Mouse (Mus musculus) hindbrain, embryonic 14.5 days (tissue): ENCODE measurements at regions not wholly inside any gene's neighbourhood (a gene's known extent, or its start where the extent isn't known, plus 50 kb on each side); places are given as distances from the start of the nearest gene placed in this dataset.
"Not testable (repeated sequence)": the region's sequence is repeated elsewhere in the genome, so short reads cannot be mapped to it uniquely, and the experiment has no call there.

Source experiments
- ATAC-seq: fragments of 200-750 bp; cut with Nextera tagmentation; 2 replicates; pipeline ENCODE4 v1.8.0; 2017; ENCODE audit warnings: moderate number of reproducible peaks, mild to moderate bottlenecking, moderate TSS enrichment, moderate library complexity; ENCODE audit not compliant: low FRiP score
- DNase-seq: peaks from one replicate; pipeline ENCODE4 v3.0.0-alpha.2; 2015; ENCODE audit warnings: low spot score
- H3K27ac ChIP-seq: fragments of 300-500 bp; sonication (generic); 2 replicates; pipeline ENCODE4 v1.5.1; 2014; ENCODE audit warnings: mild to moderate bottlenecking, moderate library complexity
- H3K27me3 ChIP-seq: fragments of 300-500 bp; sonication (generic); 2 replicates; pipeline ENCODE4 v1.6.1; 2014; ENCODE audit warnings: mild to moderate bottlenecking, low read length, mixed read lengths; ENCODE audit not compliant: control insufficient read depth, insufficient read depth
- H3K36me3 ChIP-seq: fragments of 300-500 bp; sonication (generic); replicated peaks from 2 replicates; pipeline ENCODE4 v1.6.1; 2014; ENCODE audit not compliant: control insufficient read depth, insufficient read depth
- H3K4me1 ChIP-seq: fragments of 300-500 bp; sonication (generic); replicated peaks from 2 replicates; pipeline ENCODE4 v1.6.1; 2014; ENCODE audit warnings: antibody characterized with exemption, low read length, mixed read lengths; ENCODE audit not compliant: control insufficient read depth, insufficient read depth
- H3K4me2 ChIP-seq: fragments of 300-500 bp; sonication (generic); replicated peaks from 2 replicates; pipeline ENCODE4 v1.6.1; 2014; ENCODE audit warnings: mild to moderate bottlenecking, moderate library complexity
- H3K4me3 ChIP-seq: fragments of 300-500 bp; sonication (generic); replicated peaks from 2 replicates; pipeline ENCODE4 v1.5.1; 2014; ENCODE audit warnings: mild to moderate bottlenecking, low read length
- H3K9ac ChIP-seq: fragments of 300-500 bp; sonication (generic); 2 replicates; pipeline ENCODE4 v1.6.1; 2014
- H3K9me3 ChIP-seq: fragments of 300-500 bp; sonication (generic); 2 replicates; pipeline ENCODE4 v1.6.1; 2016; ENCODE audit warnings: low read length; ENCODE audit not compliant: control insufficient read depth
- WGBS: fragments of 180-500 bp; shearing (Covaris S2); extraction: QIAGEN DNeasy Blood & Tissue Kit; methylation state at CpG from one replicate; pipeline ENCODE4 v1.1.7; 2014; 5-methylcytosine and 5-hydroxymethylcytosine counted together

DNA sequence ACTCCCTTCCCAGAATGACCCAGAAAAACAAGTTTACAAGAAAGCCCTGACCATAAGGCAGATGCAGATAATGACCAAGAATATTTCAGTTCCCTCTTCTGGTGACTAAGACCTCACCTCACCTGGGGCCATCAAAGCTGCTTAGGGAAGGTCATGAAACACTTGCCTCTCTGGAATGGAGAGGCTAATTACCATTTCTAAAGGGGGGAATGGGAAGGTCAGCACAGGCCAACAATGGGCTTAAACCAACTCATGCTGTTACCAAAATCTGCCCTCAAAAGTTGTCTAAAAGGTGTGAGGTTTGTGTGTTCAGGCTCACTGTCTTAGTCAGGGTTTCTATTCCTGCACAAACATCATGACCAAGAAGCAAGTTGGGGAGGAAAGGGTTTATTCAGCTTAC, 123.0 kb downstream of the Sgo2b start:
- no peak overlapping the region for H3K27ac ChIP-seq
- H3K36me3 ChIP-seq = no peaks in the 10 kb centered on the region
- H3K9me3 ChIP-seq = no peaks in the 10 kb centered on the region
- no peaks in the 10 kb centered on the region for H3K27me3 ChIP-seq
- no peak overlapping the region for H3K4me3 ChIP-seq
- ATAC-seq (no peak), DNase-seq (no peak)
- no peak overlapping the region for H3K4me2 ChIP-seq
- no peaks in the 10 kb centered on the region for H3K4me1 ChIP-seq
- no peak overlapping the region for H3K9ac ChIP-seq

DNA sequence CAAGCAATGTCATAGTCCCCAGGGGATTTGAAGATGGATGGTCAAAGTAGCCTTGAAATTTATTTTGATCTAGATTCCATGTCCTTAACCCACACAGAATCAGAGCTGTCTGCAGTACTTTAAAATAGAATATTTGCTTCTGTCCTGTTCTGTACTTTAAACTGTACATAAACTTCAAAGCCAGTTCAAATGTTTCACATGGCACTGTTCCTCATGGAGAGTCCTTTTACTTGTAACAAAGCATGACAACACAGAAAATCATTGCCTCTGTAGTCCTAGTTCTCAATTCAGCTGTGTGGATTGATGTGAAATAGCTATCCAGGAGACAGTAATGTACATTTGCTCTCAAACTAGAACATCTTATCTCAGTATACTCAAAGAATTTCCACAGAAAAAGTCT, 123.9 kb downstream of the Sgo2b start:
- DNase-seq (no peak), ATAC-seq (no peak)
- H3K36me3 ChIP-seq = no peaks in the 10 kb centered on the region
- H3K27me3 ChIP-seq = no peaks in the 10 kb centered on the region
- no peak overlapping the region for H3K4me3 ChIP-seq
- no peaks in the 10 kb centered on the region for H3K9me3 ChIP-seq
- no peak overlapping the region for H3K9ac ChIP-seq
- H3K4me2 ChIP-seq = no peak overlapping the region
- H3K27ac ChIP-seq = no peak overlapping the region
- H3K4me1 ChIP-seq = no peaks in the 10 kb centered on the region

DNA sequence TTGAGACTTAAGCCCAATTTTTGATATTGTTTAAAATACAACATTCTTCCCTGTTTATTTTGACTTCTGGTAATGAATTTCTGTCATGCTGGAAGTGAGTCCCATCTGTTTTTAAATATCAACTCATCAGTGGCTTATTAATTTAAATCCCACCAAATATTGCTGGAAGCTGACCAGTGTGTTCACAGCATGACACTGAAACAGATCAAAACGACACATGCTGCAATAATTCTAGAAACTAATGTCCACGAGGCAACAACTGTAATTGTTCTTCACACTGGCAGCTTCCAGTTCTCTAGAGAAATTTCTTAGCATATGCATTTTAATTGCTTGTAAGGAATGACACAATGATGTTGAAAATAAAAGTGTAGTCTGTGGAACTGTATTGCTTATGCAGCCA, 167.6 kb downstream of the Sgo2b start:
- Histone ChIP-seq H3K9ac (no peak overlapping the region), H3K36me3 (no peaks in the 10 kb centered on the region), H3K4me3 (no peak overlapping the region), H3K27me3 (no peaks in the 10 kb centered on the region), H3K27ac (no peak overlapping the region), H3K4me2 (no peak overlapping the region), H3K9me3 (no peaks in the 10 kb centered on the region), H3K4me1 (no peaks in the 10 kb centered on the region)
- ATAC-seq (no peak), DNase-seq (no peak)
- WGBS = 34% methylated on average over 2 of the region's 2 CpGs

DNA sequence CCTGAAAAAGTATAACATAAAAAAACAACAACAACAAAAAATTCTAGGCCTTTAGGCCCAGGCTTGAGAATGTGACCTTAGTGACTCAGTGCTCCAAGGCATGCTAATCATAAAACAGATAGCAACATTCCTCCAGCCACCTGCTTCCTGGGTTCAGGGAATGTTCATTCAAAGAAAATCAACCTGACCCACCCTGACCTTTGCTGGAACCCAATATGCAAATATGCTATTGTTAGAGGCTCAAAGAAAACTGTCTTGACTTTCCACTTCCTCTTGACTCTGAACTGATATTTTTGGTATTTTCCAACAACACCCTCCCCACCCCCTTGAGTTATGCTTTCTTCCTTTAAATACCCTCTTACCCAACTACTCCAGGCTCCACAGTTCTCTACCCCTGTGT, 191.2 kb downstream of the Sgo2b start:
- Histone ChIP-seq H3K9me3 (no peaks in the 10 kb centered on the region), H3K27me3 (no peaks in the 10 kb centered on the region), H3K9ac (no peak overlapping the region), H3K27ac (no peak overlapping the region), H3K4me1 (no peaks in the 10 kb centered on the region), H3K36me3 (no peaks in the 10 kb centered on the region), H3K4me3 (no peak overlapping the region), H3K4me2 (no peak overlapping the region)
- DNase-seq (no peak), ATAC-seq (no peak)

DNA sequence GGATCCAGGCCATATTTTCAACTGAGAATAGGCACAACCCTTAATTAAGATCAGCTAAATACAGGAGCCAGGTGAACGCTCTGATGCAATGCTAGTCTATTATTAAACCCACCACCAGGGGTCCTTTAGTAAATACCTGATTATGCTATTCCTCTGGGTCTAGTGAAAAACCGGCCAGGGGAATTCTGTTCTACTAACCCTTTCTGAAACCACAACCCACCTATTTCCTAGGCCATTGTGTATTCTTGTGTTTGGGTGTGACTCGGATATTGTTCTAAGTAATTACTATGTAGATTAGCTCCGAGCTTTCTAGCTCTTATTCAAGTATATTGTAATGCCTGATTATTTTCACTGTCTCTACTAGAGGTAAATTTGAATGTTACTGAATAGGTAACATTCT, 192.1 kb downstream of the Sgo2b start:
- not testable (repeated sequence) for ATAC-seq, H3K27ac ChIP-seq, H3K36me3 ChIP-seq, DNase-seq, H3K4me2 ChIP-seq, H3K4me1 ChIP-seq, H3K9ac ChIP-seq, H3K27me3 ChIP-seq, H3K9me3 ChIP-seq, H3K4me3 ChIP-seq
- WGBS = 73% methylated on average over 4 of the region's 4 CpGs

DNA sequence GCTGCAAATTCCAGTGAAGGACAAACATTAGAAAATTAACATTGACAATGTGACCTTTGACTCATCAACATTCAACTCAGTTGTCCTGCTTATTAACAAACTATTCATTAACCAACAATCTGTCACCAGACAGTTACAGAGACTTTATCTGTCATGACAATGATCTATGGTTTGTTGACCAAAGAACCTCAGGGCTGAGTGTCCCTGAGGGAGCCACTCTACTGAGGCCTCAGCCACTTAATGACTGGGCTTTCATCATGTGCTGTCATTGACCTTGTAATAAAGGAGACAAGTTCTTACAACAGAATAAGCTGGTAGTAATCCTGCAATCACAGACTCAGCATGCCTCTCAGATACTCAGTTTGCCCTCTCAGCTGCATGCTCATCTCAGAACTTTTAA, 196.8 kb downstream of the Sgo2b start:
- H3K36me3 ChIP-seq = no peaks in the 10 kb centered on the region
- DNase-seq (no peak), ATAC-seq (peak; percentile 64; the same call in 1 of the 2 replicates)
- no peak overlapping the region for H3K9ac ChIP-seq
- H3K4me3 ChIP-seq = no peak overlapping the region
- no peak overlapping the region for H3K27ac ChIP-seq
- no peaks in the 10 kb centered on the region for H3K9me3 ChIP-seq
- no peak overlapping the region for H3K4me2 ChIP-seq
- 0 out of 2 replicates have a peak, but pooled peaks cover 2% of the 10 kb centered on the region for H3K4me1 ChIP-seq
- no peaks in the 10 kb centered on the region for H3K27me3 ChIP-seq

DNA sequence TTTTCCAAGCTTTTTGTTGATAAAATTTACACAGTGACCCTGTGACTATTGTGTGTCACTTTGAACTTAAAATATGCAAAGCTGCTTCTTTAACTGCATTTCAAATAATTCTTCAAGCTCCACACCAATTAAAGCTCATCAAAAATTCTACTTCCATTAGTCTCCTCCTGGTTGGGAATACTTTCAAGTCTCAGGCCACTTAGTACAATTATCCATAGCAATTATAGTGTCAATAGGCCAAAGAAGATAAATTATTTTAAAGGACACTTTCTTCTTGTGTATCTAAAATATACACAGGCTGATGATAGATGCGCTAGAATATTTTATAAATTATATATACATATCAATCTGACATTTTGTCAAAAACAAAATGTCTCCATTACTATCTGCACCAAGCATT, 197.2 kb downstream of the Sgo2b start:
- ATAC-seq (0 out of 2 replicates have a peak, but pooled peaks have one; percentile 14), DNase-seq (no peak)
- Histone ChIP-seq H3K27me3 (no peaks in the 10 kb centered on the region), H3K9me3 (no peaks in the 10 kb centered on the region), H3K9ac (no peak overlapping the region), H3K4me1 (0 out of 2 replicates have a peak, but pooled peaks cover 2% of the 10 kb centered on the region), H3K4me2 (no peak overlapping the region), H3K4me3 (no peak overlapping the region), H3K36me3 (no peaks in the 10 kb centered on the region), H3K27ac (peak overlapping the region; percentile 38; the same call in 1 of the 2 replicates)
- WGBS = 79% methylated on average over 1 of the region's 1 CpGs

DNA sequence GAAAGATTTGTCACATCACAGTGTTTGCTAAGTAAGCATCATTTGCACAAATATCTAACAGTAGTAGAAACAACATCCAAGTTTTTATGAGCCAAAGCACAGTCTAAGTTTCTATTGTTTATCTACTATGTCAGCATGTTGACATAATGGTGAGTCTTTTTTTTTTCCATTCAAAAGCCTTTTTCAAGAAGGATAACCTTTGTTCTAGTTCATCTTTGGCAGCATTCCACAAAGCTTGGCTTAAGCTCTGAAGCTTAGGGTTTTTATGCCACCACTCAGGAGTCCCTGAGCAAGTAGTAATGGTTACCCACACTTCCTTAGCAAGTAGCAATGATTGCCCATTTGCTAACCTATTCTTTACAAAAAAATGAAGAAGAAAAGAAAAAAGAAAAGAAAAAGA, 198.8 kb downstream of the Sgo2b start:
- no peak for DNase-seq
- Histone ChIP-seq H3K27ac (no peak overlapping the region), H3K9ac (no peak overlapping the region), H3K9me3 (no peaks in the 10 kb centered on the region), H3K4me2 (no peak overlapping the region), H3K27me3 (no peaks in the 10 kb centered on the region), H3K4me3 (no peak overlapping the region), H3K36me3 (no peaks in the 10 kb centered on the region), H3K4me1 (0 out of 2 replicates have a peak, but pooled peaks cover 2% of the 10 kb centered on the region)
- ATAC-seq = no peak

DNA sequence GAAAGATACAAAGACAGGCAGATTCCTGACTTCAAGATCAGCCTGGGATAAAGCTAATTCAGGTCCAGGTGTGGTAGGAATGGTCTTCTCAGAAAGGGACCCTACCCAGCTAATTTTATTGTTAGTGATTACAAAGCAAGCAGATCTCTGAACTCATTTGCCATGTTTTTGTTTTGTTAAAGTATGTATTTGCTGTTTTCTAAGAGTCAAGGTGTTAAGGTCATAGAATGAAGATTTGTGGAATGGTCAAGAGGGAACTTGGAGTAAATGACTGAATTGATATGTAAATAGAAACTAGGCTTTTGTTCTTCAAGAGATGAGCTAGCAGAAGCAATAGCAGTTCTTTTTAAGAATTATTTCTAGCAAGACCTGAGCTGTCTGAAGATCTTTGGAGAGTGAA, 217.6 kb downstream of the Sgo2b start:
- no peak for ATAC-seq
- H3K9ac ChIP-seq = no peak overlapping the region
- no peak for DNase-seq
- H3K4me2 ChIP-seq = no peak overlapping the region
- H3K4me3 ChIP-seq = no peak overlapping the region
- no peaks in the 10 kb centered on the region for H3K36me3 ChIP-seq
- no peaks in the 10 kb centered on the region for H3K27me3 ChIP-seq
- H3K4me1 ChIP-seq = no peaks in the 10 kb centered on the region
- H3K9me3 ChIP-seq = no peaks in the 10 kb centered on the region
- H3K27ac ChIP-seq = no peak overlapping the region

DNA sequence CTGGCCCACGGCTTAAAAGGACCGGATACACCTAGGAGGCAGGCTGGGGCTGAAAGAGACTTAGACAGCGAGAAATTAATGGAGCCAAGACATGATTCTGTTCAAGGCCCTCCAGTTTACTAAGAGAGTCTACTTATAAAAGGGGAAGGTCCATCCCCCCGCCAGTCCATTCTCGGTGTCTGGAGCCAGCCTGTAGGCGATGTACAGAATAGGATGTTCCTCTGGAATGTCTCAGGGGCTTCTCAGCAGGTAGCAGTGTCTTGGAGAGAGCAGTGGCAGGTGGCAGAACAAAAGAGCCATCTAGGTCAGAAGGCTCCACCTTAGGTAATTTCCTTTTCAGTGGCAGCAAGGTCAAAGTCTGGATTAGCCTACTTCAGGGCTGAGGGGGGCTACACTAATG, 221.3 kb downstream of the Sgo2b start:
- H3K27ac ChIP-seq, H3K4me3 ChIP-seq, DNase-seq, H3K9ac ChIP-seq, H3K27me3 ChIP-seq, H3K36me3 ChIP-seq, H3K4me2 ChIP-seq, ATAC-seq, H3K9me3 ChIP-seq, H3K4me1 ChIP-seq: not testable (repeated sequence)
- WGBS = 86% methylated on average over 6 of the region's 6 CpGs
